Mouse (Mus musculus) ES-E14 (cell line): ENCODE results near the gene Ttn.

Experiments
- CHD2 ChIP-seq: IDR thresholded peaks from 2 replicates; pipeline ENCODE4 v1.6.1; 2014; ENCODE audit warnings: mild to moderate bottlenecking, low read depth, low read length, inconsistent platforms
- HCFC1 ChIP-seq: IDR thresholded peaks from 2 replicates; pipeline ENCODE4 v1.6.1; 2012; ENCODE audit warnings: low read length, inconsistent platforms, borderline replicate concordance; ENCODE audit not compliant: insufficient read depth
- MAFK ChIP-seq: IDR thresholded peaks from 2 replicates; pipeline ENCODE4 v1.6.1; 2014; ENCODE audit warnings: mild to moderate bottlenecking, low read depth, low read length, inconsistent platforms; ENCODE audit not compliant: insufficient read depth
- ZC3H11A ChIP-seq: IDR thresholded peaks from 2 replicates; pipeline ENCODE4 v1.6.1; 2012; ENCODE audit warnings: low read depth, mild to moderate bottlenecking, inconsistent platforms, low read length, borderline replicate concordance
- ZNF384 ChIP-seq: IDR thresholded peaks from 2 replicates; pipeline ENCODE4 v1.6.1; 2012; ENCODE audit warnings: low read depth, low read length, inconsistent platforms

DNA sequence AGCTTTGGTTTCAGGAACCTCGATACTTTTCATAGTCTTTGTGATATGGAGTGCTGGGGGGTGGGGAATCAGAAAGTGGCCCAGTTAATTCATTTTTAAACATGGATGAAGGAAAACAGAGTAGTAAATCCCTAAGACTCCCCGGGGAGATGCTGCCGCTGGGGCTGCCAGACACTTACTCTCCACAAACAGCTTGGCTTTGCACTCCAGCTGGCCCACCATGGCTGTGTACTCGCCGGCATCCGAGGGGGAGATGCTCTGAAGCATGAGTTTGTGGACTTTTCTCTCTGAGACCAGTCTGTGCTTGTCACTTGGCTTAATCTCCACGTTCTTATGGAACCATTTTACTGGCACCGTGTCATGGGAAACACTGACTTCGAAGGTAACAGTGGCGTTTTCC is 43.8 kb downstream of the Ttn start:
- TF ChIP-seq ZC3H11A (no peak), ZNF384 (no peak), CHD2 (no peak), MAFK (no peak), HCFC1 (no peak)
